Mouse (Mus musculus): ENCODE measurements around the gene Olfr10. TPM values are rescaled to one million over a fixed set of nuclear protein-coding genes. Genes with fewer than 3 reads are reported as not detected.

Olfr10 gene
- not detected for polyA plus RNA-seq (2015; fragmentation: Illumina TruSeq; extraction: RNeasy Lipid Tissue Mini Kit (QIAGEN cat#74804); ENCODE audit: insufficient read depth, low read depth, low replicate concordance)

GRCm38 (mm10) chr11:49304441-49304840 lies at the start of gene Olfr10:
Olfr10 (plus strand) TSS chr11:49304741.

GRCm38 (mm10) chr11:49278222-49278621 lies 26.3 kb upstream of the Olfr10 start, which contains the start of gene Olfr1393:
Olfr1393 (plus strand) TSS chr11:49278304.

GRCm38 (mm10) chr11:49284982-49285381 lies 19.6 kb upstream of the Olfr10 start, which contains the start of gene Olfr1392:
Olfr1392 (plus strand) TSS chr11:49285282.

GRCm38 (mm10) chr11:49322442-49322841 lies 17.9 kb downstream of the Olfr10 start, which contains the start of gene Olfr1391:
Olfr1391 (plus strand) TSS chr11:49322742.

GRCm38 (mm10) chr11:49334888-49335287 lies 30.3 kb downstream of the Olfr10 start, which contains the start of gene Olfr1390:
Olfr1390 (plus strand) TSS chr11:49335188.

Other genes starting within 250 kb of the Olfr10 start
- 9.2 TPM for gene Tgtp2, start 240.5 kb upstream of the Olfr10 start, polyA plus RNA-seq (2015; fragmentation: Illumina TruSeq; extraction: RNeasy Lipid Tissue Mini Kit (QIAGEN cat#74804); ENCODE audit: insufficient read depth, low read depth, low replicate concordance)
- gene Ifi47, start 228.2 kb upstream of the Olfr10 start, polyA plus RNA-seq (2015; fragmentation: Illumina TruSeq; extraction: RNeasy Lipid Tissue Mini Kit (QIAGEN cat#74804); ENCODE audit: insufficient read depth, low read depth, low replicate concordance): 5.4 TPM
- 1.1 TPM for gene Olfr1396, start 189.9 kb upstream of the Olfr10 start, polyA plus RNA-seq (2015; fragmentation: Illumina TruSeq; extraction: RNeasy Lipid Tissue Mini Kit (QIAGEN cat#74804); ENCODE audit: insufficient read depth, low read depth, low replicate concordance)
- not detected for gene Olfr1395, start 162.5 kb upstream of the Olfr10 start, polyA plus RNA-seq (2015; fragmentation: Illumina TruSeq; extraction: RNeasy Lipid Tissue Mini Kit (QIAGEN cat#74804); ENCODE audit: insufficient read depth, low read depth, low replicate concordance)
- not detected for gene Olfr1394, start 150.4 kb upstream of the Olfr10 start, polyA plus RNA-seq (2015; fragmentation: Illumina TruSeq; extraction: RNeasy Lipid Tissue Mini Kit (QIAGEN cat#74804); ENCODE audit: insufficient read depth, low read depth, low replicate concordance)
- gene Btnl9, start 117.6 kb upstream of the Olfr10 start, polyA plus RNA-seq (2015; fragmentation: Illumina TruSeq; extraction: RNeasy Lipid Tissue Mini Kit (QIAGEN cat#74804); ENCODE audit: insufficient read depth, low read depth, low replicate concordance): 19.2 TPM
- gene Zfp62, start 101.4 kb upstream of the Olfr10 start, polyA plus RNA-seq (2015; fragmentation: Illumina TruSeq; extraction: RNeasy Lipid Tissue Mini Kit (QIAGEN cat#74804); ENCODE audit: insufficient read depth, low read depth, low replicate concordance): 5.4 TPM
- gene Mgat1, start 60.5 kb upstream of the Olfr10 start, polyA plus RNA-seq (2015; fragmentation: Illumina TruSeq; extraction: RNeasy Lipid Tissue Mini Kit (QIAGEN cat#74804); ENCODE audit: insufficient read depth, low read depth, low replicate concordance): 21.8 TPM
- 0.37 TPM for gene Olfr1393, start 26.4 kb upstream of the Olfr10 start, polyA plus RNA-seq (2015; fragmentation: Illumina TruSeq; extraction: RNeasy Lipid Tissue Mini Kit (QIAGEN cat#74804); ENCODE audit: insufficient read depth, low read depth, low replicate concordance)
- gene Olfr1392, start 19.5 kb upstream of the Olfr10 start, polyA plus RNA-seq (2015; fragmentation: Illumina TruSeq; extraction: RNeasy Lipid Tissue Mini Kit (QIAGEN cat#74804); ENCODE audit: insufficient read depth, low read depth, low replicate concordance): not detected
- gene Olfr1391, start 18.0 kb downstream of the Olfr10 start, polyA plus RNA-seq (2015; fragmentation: Illumina TruSeq; extraction: RNeasy Lipid Tissue Mini Kit (QIAGEN cat#74804); ENCODE audit: insufficient read depth, low read depth, low replicate concordance): not detected
- gene Olfr1390, start 30.4 kb downstream of the Olfr10 start, polyA plus RNA-seq (2015; fragmentation: Illumina TruSeq; extraction: RNeasy Lipid Tissue Mini Kit (QIAGEN cat#74804); ENCODE audit: insufficient read depth, low read depth, low replicate concordance): not detected
- gene Olfr1389, start 118.3 kb downstream of the Olfr10 start, polyA plus RNA-seq (2015; fragmentation: Illumina TruSeq; extraction: RNeasy Lipid Tissue Mini Kit (QIAGEN cat#74804); ENCODE audit: insufficient read depth, low read depth, low replicate concordance): not detected
- not detected for gene Olfr1388, start 131.9 kb downstream of the Olfr10 start, polyA plus RNA-seq (2015; fragmentation: Illumina TruSeq; extraction: RNeasy Lipid Tissue Mini Kit (QIAGEN cat#74804); ENCODE audit: insufficient read depth, low read depth, low replicate concordance)
- gene Olfr1387, start 150.6 kb downstream of the Olfr10 start, polyA plus RNA-seq (2015; fragmentation: Illumina TruSeq; extraction: RNeasy Lipid Tissue Mini Kit (QIAGEN cat#74804); ENCODE audit: insufficient read depth, low read depth, low replicate concordance): not detected
- gene Olfr1386, start 160.3 kb downstream of the Olfr10 start, polyA plus RNA-seq (2015; fragmentation: Illumina TruSeq; extraction: RNeasy Lipid Tissue Mini Kit (QIAGEN cat#74804); ENCODE audit: insufficient read depth, low read depth, low replicate concordance): not detected
- gene Olfr1385, start 184.3 kb downstream of the Olfr10 start, polyA plus RNA-seq (2015; fragmentation: Illumina TruSeq; extraction: RNeasy Lipid Tissue Mini Kit (QIAGEN cat#74804); ENCODE audit: insufficient read depth, low read depth, low replicate concordance): not detected
- gene Olfr1384, start 202.0 kb downstream of the Olfr10 start, polyA plus RNA-seq (2015; fragmentation: Illumina TruSeq; extraction: RNeasy Lipid Tissue Mini Kit (QIAGEN cat#74804); ENCODE audit: insufficient read depth, low read depth, low replicate concordance): not detected
- gene Olfr1383, start 214.9 kb downstream of the Olfr10 start, polyA plus RNA-seq (2015; fragmentation: Illumina TruSeq; extraction: RNeasy Lipid Tissue Mini Kit (QIAGEN cat#74804); ENCODE audit: insufficient read depth, low read depth, low replicate concordance): not detected
- gene Olfr1382, start 223.5 kb downstream of the Olfr10 start, polyA plus RNA-seq (2015; fragmentation: Illumina TruSeq; extraction: RNeasy Lipid Tissue Mini Kit (QIAGEN cat#74804); ENCODE audit: insufficient read depth, low read depth, low replicate concordance): not detected
- gene Olfr1381, start 238.7 kb downstream of the Olfr10 start, polyA plus RNA-seq (2015; fragmentation: Illumina TruSeq; extraction: RNeasy Lipid Tissue Mini Kit (QIAGEN cat#74804); ENCODE audit: insufficient read depth, low read depth, low replicate concordance): not detected

Measured in pancreas, adult 10 weeks (tissue).